Mouse (Mus musculus) C2C12 (cell line): ENCODE results near the gene Vmn1r112. TPM values are rescaled to one million over a fixed set of nuclear protein-coding genes. Genes with fewer than 3 reads are reported as not detected.
"Not testable (repeated sequence)": the region's sequence is repeated elsewhere in the genome, so short reads cannot be mapped to it uniquely, and the experiment has no call there.

Source experiments
- H3K27me3 ChIP-seq: one replicate; pipeline ENCODE4 v1.6.1; 2011; ENCODE audit not compliant: control insufficient read depth, insufficient read depth, insufficient read length
- H3K36me3 ChIP-seq: one replicate; pipeline ENCODE4 v1.6.1; 2011; ENCODE audit not compliant: control insufficient read depth, insufficient read depth
- H3K4me3 ChIP-seq: one replicate; pipeline ENCODE4 v1.5.1; 2011; ENCODE audit warnings: mild to moderate bottlenecking, control low read depth; ENCODE audit not compliant: poor library complexity, insufficient read depth, severe bottlenecking
- H3K79me2 ChIP-seq: one replicate; pipeline ENCODE4 v1.6.1; 2011; ENCODE audit not compliant: control insufficient read depth, insufficient read depth
- H3K79me3 ChIP-seq: one replicate; pipeline ENCODE4 v1.6.1; 2011; ENCODE audit warnings: low read depth, control low read depth
- H3ac ChIP-seq: one replicate; pipeline ENCODE3; 2011; ENCODE audit warnings: low read depth; ENCODE audit not compliant: control insufficient read depth, insufficient read length
- long read RNA-seq, 2 experiments: library from polyadenylated mRNA; unstranded; transcript quantifications; one replicate each; pipeline ENCODE4 v2.0.0; 2019 to 2020
- polyA plus RNA-seq: library from polyadenylated mRNA; unstranded; fragments of >200 nt; fragmentation: generic; extraction: Trizol; gene quantifications from one replicate; pipeline ENCODE4 v1.2.1, GENCODE M21; 2012; ENCODE audit warnings: missing spikeins

The Vmn1r112 gene
- not detected for polyA plus RNA-seq
- long read RNA-seq, experiment 1, result 0 reads
- long read RNA-seq, experiment 2, result 0 reads

- H3K36me3 ChIP-seq, H3K79me2 ChIP-seq, H3ac ChIP-seq, H3K4me3 ChIP-seq, H3K79me3 ChIP-seq, H3K27me3 ChIP-seq: not testable (repeated sequence)
Observed at GRCm38 (mm10) chr7:20770885-20771284, at the start of gene Vmn1r112. Gene Vmn1r112, plus strand, starts transcription at chr7:20771185.

GRCm38 (mm10) chr7:20730524-20730923, 40.5 kb upstream of the Vmn1r112 start, which contains the start of gene Gm10668:
Gene Gm10668, minus strand, starts transcription at chr7:20730624.
- H3K79me2 ChIP-seq, H3ac ChIP-seq, H3K27me3 ChIP-seq: not testable (repeated sequence)

DNA sequence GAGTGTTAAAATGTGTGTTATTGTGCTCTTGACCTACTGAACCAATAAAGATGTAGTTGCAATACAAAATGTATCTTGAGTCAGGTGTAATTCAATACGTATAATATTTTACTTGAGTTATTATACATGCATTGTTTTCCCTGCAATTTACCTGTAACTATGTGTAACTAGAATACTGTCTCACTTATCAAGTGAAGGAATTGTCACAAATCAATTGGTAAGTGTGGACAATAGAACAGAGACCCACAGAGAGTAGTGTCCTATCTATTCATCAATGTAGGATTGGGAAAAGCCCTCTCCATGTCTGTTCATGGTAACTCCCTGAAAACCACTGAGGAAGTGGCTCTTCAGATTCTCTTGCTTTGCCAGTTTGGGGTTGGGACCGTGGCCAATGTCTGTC, 16.0 kb downstream of the Vmn1r112 start, which contains the start of gene Vmn1r113:
Gene Vmn1r113 (plus strand): TSS at position 301 of the 400 bp plus-strand sequence.
- H3K79me2 ChIP-seq, H3ac ChIP-seq, H3K27me3 ChIP-seq, H3K4me3 ChIP-seq, H3K36me3 ChIP-seq, H3K79me3 ChIP-seq: not testable (repeated sequence)

More at GRCm38 (mm10) chr7:20730524-20730923, 40.5 kb upstream of the Vmn1r112 start, which contains the start of gene Gm10668:
- H3K79me3 ChIP-seq, H3K36me3 ChIP-seq, H3K4me3 ChIP-seq: not testable (repeated sequence)

DNA sequence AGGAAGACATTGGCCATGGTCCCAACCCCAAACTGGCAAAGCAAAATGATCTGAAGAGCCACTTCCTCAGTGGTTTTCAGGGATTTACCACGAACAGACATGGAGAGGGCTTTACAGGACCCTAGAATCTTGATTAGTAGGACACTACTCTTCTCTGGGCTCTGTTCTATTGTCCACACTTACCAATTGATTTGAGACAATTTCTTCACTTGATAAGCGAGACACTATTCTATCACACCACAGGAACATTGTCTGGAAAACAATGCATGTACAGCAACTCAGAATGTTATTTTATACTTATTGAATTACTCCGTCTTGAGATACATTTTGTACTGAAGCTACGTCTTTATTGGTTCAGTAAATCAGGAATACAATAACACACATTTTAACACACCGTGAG, 41.1 kb downstream of the Vmn1r112 start, which contains the start of gene Vmn1r114:
Gene Vmn1r114 (minus strand): TSS at position 101 of the 400 bp plus-strand sequence.
- not testable (repeated sequence) for H3ac ChIP-seq, H3K36me3 ChIP-seq, H3K79me2 ChIP-seq, H3K4me3 ChIP-seq, H3K79me3 ChIP-seq, H3K27me3 ChIP-seq

Other genes starting within 250 kb of the Vmn1r112 start
- not detected for gene Vmn1r104, start 237.3 kb upstream of the Vmn1r112 start, polyA plus RNA-seq
- gene Gm5726, start 225.4 kb upstream of the Vmn1r112 start, polyA plus RNA-seq, result not detected
- not detected for gene Gm4141, start 194.9 kb upstream of the Vmn1r112 start, polyA plus RNA-seq
- gene Gm4513, start 172.2 kb upstream of the Vmn1r112 start, polyA plus RNA-seq, result not detected
- gene Vmn1r107, start 102.3 kb upstream of the Vmn1r112 start, polyA plus RNA-seq, result not detected
- gene Vmn1r111, start 68.0 kb upstream of the Vmn1r112 start, polyA plus RNA-seq, result not detected
- not detected for gene Gm10668, start 40.6 kb upstream of the Vmn1r112 start, polyA plus RNA-seq
- not detected for gene Vmn1r113, start 16.1 kb downstream of the Vmn1r112 start, polyA plus RNA-seq
- not detected for gene Vmn1r114, start 41.0 kb downstream of the Vmn1r112 start, polyA plus RNA-seq
- gene Vmn1r115, start 73.8 kb downstream of the Vmn1r112 start, polyA plus RNA-seq, result not detected
- not detected for gene Vmn1r116, start 101.1 kb downstream of the Vmn1r112 start, polyA plus RNA-seq
- not detected for gene Vmn1r117, start 112.9 kb downstream of the Vmn1r112 start, polyA plus RNA-seq
- gene Vmn1r118, start 141.2 kb downstream of the Vmn1r112 start, polyA plus RNA-seq, result not detected
- not detected for gene Vmn1r119, start 241.3 kb downstream of the Vmn1r112 start, polyA plus RNA-seq